Mouse (Mus musculus): ENCODE measurements at regions not wholly inside any gene's neighbourhood (a gene's known extent, or its start where the extent isn't known, plus 50 kb on each side); places are given as distances from the start of the nearest gene placed in this dataset.

DNA sequence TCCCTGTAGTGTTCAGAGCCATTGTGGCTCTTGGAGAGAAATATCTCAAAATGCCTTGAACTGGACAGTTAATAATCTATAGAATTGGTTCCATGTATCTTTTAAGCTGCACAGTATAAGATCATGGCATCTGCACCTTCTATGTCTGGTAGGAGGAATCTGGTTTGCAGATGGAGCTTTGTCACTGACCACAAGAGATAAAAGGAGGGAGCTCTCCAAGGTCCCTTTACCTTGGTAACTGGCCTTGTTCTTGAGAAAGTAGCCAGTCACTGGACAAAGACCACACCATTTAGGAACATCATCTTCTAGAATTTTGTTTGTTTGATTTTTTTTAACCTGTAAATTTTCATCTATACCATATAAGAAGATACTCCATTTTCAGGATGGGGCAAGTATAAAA, 52.5 kb upstream of the Plcb4 start:
- no peak for ATAC-seq (ENCODE audit: low TSS enrichment)
